Mouse (Mus musculus): ENCODE measurements around the gene Stk24. TPM values are rescaled to one million over a fixed set of nuclear protein-coding genes. Genes with fewer than 3 reads are reported as not detected.
A peak's percentile ranks its signal among the peaks of the same experiment; 100 is the strongest.

Gene Stk24
- polyA plus RNA-seq, 1 experiment from 2014 or later: 15.2 TPM

DNA sequence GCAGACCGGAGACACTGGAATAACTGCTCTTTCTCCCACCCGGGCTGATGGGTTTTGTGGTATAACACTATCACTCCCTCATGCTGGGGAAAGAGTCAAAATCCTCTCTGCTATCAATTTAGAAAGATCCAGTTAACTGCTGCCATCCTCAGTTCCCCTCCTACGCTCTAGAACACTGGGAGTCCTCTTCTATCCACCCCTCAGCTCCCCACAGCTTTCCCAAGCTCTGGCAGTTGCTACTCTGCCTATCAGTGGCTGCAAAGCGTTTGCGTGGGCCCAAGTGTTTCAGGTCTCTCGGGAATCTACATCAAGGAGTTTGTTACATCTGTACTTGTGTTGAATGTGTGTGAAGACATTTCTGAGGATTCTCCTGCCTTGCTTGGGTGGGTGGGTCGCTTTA is 57.2 kb downstream of the Stk24 start:
- Histone ChIP-seq H3K4me2 (no peak overlapping the region), H3K36me3 (no peaks in the 10 kb centered on the region), H3K27me3 (replicated peaks) (no peaks in the 10 kb centered on the region), H3K4me1 (peaks cover 15% of the 10 kb centered on the region), H3K4me3 (replicated peaks) (no peak overlapping the region), H3K9me3 (replicated peaks) (no peaks in the 10 kb centered on the region), H3K9ac (replicated peaks) (no peak overlapping the region), H3K27ac (replicated peaks) (no peak overlapping the region)
- ATAC-seq (ENCODE audit: low FRiP score): no peak
- WGBS: 89% methylated on average over 7 of the region's 7 CpGs

DNA sequence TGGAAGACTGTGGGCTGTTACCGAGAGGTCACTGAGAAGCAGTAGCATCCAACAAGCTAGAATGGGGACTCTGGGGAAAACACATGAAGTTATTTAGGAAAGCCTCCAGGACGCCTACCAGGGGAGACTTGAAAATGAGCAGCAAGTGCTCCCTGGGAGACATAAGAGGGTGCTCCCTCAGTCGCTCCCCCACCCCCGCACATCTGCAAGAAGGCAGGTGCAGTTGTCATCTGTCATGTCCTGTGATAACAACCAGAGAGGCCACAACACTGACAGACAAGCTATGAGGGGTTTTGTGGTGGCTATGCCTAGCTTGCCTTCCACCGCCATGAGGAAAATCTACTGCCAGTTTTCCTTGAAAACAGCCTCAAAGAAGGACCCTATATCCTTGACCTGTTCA is 57.7 kb downstream of the Stk24 start:
- no peak overlapping the region for H3K9ac ChIP-seq (replicated peaks)
- WGBS: 88% methylated on average over 5 of the region's 5 CpGs
- no peak for ATAC-seq (ENCODE audit: low FRiP score)
- H3K36me3 ChIP-seq: no peaks in the 10 kb centered on the region
- H3K27ac ChIP-seq (replicated peaks): no peak overlapping the region
- no peaks in the 10 kb centered on the region for H3K9me3 ChIP-seq (replicated peaks)
- no peaks in the 10 kb centered on the region for H3K27me3 ChIP-seq (replicated peaks)
- H3K4me2 ChIP-seq: no peak overlapping the region
- no peak overlapping the region for H3K4me3 ChIP-seq (replicated peaks)
- H3K4me1 ChIP-seq: peaks cover 13% of the 10 kb centered on the region

DNA sequence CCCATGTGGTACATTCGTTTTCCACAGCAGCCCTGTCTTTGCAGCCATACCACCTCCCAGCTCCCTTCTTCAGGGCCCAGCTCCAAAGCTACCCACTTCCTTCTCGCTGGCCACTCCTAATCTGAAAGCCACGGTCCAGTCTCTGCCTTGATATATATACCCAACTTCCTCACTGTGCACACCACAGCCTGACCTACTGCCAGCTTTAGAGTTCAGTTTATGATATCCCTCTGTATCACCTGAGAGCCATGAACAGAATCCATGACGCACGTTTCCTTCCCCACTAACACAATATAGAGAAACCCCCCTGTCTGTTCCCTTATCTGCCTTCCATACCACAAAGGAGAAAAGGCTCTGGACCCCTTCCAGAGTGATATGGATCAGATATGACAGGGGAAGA is 61.4 kb downstream of the Stk24 start:
- no peak overlapping the region for H3K9ac ChIP-seq (replicated peaks)
- ATAC-seq (ENCODE audit: low FRiP score): no peak
- no peak overlapping the region for H3K4me3 ChIP-seq (replicated peaks)
- H3K27me3 ChIP-seq (replicated peaks): no peaks in the 10 kb centered on the region
- no peak overlapping the region for H3K27ac ChIP-seq (replicated peaks)
- H3K36me3 ChIP-seq: no peaks in the 10 kb centered on the region
- WGBS: 84% methylated on average over 5 of the region's 5 CpGs
- H3K4me1 ChIP-seq: peaks cover 33% of the 10 kb centered on the region
- H3K4me2 ChIP-seq: no peak overlapping the region
- H3K9me3 ChIP-seq (replicated peaks): no peaks in the 10 kb centered on the region

DNA sequence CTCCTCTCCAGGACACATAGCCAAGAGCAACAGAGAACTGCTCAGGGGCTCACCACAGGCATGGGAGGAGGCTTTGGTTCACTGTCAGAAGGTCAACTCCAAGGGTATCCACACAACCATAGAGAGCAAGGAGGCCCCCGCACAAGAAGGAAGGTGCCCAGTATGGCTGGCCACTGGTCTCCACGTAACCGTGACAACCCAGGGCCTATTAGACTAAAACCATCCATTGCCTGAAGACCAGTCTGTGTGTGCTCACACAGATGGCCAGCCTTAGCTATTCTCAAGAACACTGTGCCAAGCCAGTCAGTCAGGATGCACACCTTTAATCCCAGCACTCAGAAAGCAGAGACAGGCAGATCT is 62.5 kb downstream of the Stk24 start:
- Histone ChIP-seq H3K27me3 (replicated peaks) (no peaks in the 10 kb centered on the region), H3K36me3 (no peaks in the 10 kb centered on the region), H3K9me3 (replicated peaks) (no peaks in the 10 kb centered on the region), H3K4me3 (replicated peaks) (no peak overlapping the region), H3K27ac (replicated peaks) (0 out of 2 replicates have a peak overlapping the region, but pooled peaks have one; percentile 8), H3K9ac (replicated peaks) (no peak overlapping the region), H3K4me2 (0 out of 2 replicates have a peak overlapping the region, but pooled peaks have one; percentile 1), H3K4me1 (peaks cover 33% of the 10 kb centered on the region)
- 83% methylated on average over 3 of the region's 3 CpGs for WGBS
- ATAC-seq (ENCODE audit: low FRiP score): no peak; the same call in 1 of the 2 replicates

DNA sequence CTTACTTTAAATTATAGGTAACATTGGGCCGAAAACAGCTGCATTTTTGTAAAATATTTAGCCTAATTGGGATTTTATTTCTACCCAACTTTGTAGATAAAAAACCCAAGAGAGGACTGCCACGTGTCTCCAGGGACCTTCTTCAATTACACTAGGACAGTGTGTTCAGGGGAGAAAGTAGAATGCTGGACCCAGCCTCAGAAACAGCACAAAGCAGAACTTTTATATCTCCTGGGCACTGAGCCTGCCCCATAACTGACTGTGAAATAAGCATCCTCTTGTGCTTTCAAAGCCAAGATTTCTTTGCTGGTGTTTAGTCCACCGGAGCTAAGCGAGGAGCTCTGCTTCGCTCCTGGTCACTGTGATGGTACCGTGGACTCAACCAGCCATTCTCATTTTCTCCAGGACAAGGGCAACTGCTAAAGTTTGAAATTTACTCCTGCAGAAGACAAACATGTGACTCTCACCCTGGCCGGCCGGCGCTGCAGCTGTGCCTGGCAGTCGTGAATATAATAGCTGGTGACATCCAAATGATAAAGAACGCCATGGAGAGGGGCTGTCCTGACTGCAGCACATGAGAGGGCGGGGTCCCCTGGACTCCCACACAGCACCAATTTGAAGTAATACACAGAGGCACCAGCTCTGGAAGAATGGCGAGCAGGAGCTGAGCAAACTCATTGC is 63.0 kb downstream of the Stk24 start:
- no peaks in the 10 kb centered on the region for H3K36me3 ChIP-seq
- peak; percentile 38; the same call in 1 of the 2 replicates for ATAC-seq (ENCODE audit: low FRiP score)
- 0 out of 2 replicates have a peak overlapping the region, but pooled peaks have one; percentile 1 for H3K4me2 ChIP-seq
- H3K9ac ChIP-seq (replicated peaks): no peak overlapping the region
- WGBS: 37% methylated on average over 13 of the region's 13 CpGs
- peaks cover 31% of the 10 kb centered on the region for H3K4me1 ChIP-seq
- no peaks in the 10 kb centered on the region for H3K27me3 ChIP-seq (replicated peaks)
- H3K9me3 ChIP-seq (replicated peaks): no peaks in the 10 kb centered on the region
- no peak overlapping the region for H3K4me3 ChIP-seq (replicated peaks)
- 0 out of 2 replicates have a peak overlapping the region, but pooled peaks have one; percentile 8 for H3K27ac ChIP-seq (replicated peaks)

DNA sequence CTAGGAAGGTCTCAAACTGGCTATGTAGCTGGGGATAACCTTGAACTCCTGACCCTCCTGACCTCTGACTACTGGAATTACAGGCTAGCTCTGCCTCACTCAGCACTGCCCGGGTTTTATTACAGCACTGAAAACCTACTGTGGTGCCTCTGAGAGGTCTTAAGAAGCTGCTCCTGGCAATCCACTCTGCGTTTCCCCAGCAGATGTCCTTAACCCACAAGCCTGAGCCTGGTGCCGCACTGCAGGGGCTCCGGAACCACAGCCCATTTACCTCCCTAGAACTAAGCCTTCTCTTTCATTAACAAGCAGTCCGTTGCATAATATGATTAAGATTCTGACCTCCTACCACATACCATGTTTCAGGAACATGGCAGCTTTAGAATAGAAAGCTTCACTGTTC is 63.7 kb downstream of the Stk24 start:
- ATAC-seq (ENCODE audit: low FRiP score): no peak
- 36% methylated on average over 5 of the region's 5 CpGs for WGBS
- peaks cover 31% of the 10 kb centered on the region for H3K4me1 ChIP-seq

DNA sequence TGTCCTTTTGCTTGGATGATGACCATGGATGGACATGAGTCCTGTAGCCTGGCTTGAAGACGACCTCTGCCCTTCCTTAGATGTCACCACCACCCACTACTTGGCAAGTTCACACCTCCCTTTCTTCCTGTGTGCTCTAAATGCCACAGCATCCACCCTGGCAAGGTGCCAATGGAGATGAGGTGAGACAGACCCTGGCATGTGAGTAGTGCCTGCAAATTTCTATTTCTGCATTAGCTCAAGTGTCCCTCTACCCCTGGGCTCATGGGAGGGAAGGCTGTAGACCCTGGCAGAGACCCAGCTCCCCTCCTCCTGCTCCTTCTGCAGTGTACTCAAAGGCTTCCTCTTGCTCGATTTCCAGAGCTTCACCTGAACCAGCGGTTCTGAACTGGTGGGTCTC is 64.9 kb downstream of the Stk24 start:
- Histone ChIP-seq H3K27me3 (replicated peaks) (no peaks in the 10 kb centered on the region), H3K36me3 (no peaks in the 10 kb centered on the region), H3K9ac (replicated peaks) (no peak overlapping the region), H3K4me2 (no peak overlapping the region), H3K4me1 (peaks cover 31% of the 10 kb centered on the region), H3K4me3 (replicated peaks) (no peak overlapping the region), H3K27ac (replicated peaks) (no peak overlapping the region), H3K9me3 (replicated peaks) (no peaks in the 10 kb centered on the region)
- 79% methylated on average over 3 of the region's 3 CpGs for WGBS
- ATAC-seq (ENCODE audit: low FRiP score): no peak

More for the DNA sequence above, 63.7 kb downstream of the Stk24 start:
- Histone ChIP-seq H3K9me3 (replicated peaks) (no peaks in the 10 kb centered on the region), H3K36me3 (no peaks in the 10 kb centered on the region), H3K9ac (replicated peaks) (no peak overlapping the region), H3K27me3 (replicated peaks) (no peaks in the 10 kb centered on the region), H3K4me2 (no peak overlapping the region), H3K27ac (replicated peaks) (no peak overlapping the region), H3K4me3 (replicated peaks) (no peak overlapping the region)

DNA sequence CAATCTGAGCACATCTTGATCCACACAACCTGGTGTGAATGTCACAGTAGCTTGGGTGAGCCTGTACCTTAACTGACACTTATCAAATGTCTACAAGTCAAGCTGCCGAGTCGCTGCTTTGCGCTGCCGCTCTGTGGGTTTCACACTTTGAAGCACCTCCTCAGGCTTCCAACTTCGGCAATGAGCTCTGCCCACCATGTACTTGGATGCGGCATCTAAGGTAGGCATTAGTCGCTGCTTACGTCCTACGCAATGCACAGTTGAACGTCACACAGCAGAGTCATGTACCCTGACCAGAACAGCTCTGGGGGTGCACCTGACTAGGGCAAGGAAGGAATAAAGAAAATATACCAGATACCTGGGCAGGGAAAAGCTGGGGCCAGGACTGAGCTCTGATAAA is 66.5 kb downstream of the Stk24 start:
- WGBS: 95% methylated on average over 10 of the region's 10 CpGs
- no peak overlapping the region for H3K27ac ChIP-seq (replicated peaks)
- H3K36me3 ChIP-seq: no peaks in the 10 kb centered on the region
- no peak for ATAC-seq (ENCODE audit: low FRiP score)
- no peaks in the 10 kb centered on the region for H3K9me3 ChIP-seq (replicated peaks)
- H3K4me2 ChIP-seq: no peak overlapping the region
- no peak overlapping the region for H3K9ac ChIP-seq (replicated peaks)
- H3K27me3 ChIP-seq (replicated peaks): no peaks in the 10 kb centered on the region
- no peak overlapping the region for H3K4me3 ChIP-seq (replicated peaks)
- peaks cover 31% of the 10 kb centered on the region for H3K4me1 ChIP-seq

DNA sequence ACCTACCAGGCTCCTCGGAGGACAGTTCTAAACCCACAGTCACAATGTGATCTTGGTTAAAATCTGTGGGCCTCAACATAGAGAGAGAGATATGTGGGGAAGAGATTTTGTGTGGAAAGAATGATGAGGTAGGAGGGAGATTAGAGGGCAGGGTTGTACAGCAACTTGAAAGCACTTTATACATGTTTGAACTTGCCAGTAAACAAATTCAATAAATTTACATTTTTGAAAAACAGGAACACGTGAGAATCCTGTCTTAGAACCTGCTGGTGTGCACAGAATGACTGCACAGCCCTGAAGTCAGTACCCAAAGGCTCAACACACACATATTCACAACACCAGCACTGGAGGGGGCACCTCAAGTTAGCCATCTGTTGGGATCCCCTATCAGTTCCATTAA is 68.7 kb downstream of the Stk24 start:
- H3K4me2 ChIP-seq: no peak overlapping the region
- H3K27ac ChIP-seq (replicated peaks): no peak overlapping the region
- H3K9ac ChIP-seq (replicated peaks): no peak overlapping the region
- ATAC-seq (ENCODE audit: low FRiP score): no peak
- H3K9me3 ChIP-seq (replicated peaks): no peaks in the 10 kb centered on the region
- H3K27me3 ChIP-seq (replicated peaks): no peaks in the 10 kb centered on the region
- H3K4me3 ChIP-seq (replicated peaks): no peak overlapping the region
- H3K36me3 ChIP-seq: no peaks in the 10 kb centered on the region
- WGBS: 89% methylated on average over 2 of the region's 2 CpGs
- peaks cover 18% of the 10 kb centered on the region for H3K4me1 ChIP-seq

DNA sequence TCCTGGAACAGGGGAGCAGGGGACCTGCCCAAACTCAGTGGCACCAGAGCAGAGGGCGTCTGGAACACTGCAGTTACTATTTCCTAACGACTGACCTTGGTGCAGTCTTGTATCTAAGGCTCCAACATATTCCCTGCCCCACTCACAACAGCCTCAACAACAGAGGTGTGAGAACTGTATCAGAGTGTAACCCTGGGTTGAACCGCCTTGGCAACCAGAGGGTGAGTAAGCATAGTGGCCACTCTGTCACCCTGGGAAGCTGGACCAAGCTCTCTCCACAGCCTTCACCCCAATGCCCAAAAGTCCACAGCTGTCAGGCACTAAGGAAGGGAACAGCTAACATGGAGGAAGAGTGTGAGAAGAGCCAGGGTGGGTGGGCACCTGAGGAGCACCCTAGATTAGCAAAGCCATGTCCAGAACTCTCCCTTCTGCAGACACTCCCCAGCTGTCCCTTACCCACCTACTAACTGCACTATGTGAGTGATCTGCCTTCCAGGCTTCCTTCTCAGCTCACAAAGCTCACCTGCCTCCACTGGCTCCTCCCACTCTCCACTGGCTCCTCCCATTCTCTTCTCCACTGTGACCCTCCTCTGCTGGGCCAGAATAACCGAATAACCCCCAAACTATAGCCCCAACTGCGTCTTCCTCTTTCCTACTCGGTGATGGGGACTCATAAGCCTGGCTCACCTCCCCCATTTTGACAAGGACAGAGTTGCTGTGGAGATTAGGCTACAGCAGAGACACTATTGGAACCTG is 69.3 kb downstream of the Stk24 start:
- WGBS: 85% methylated on average over 6 of the region's 6 CpGs
- Histone ChIP-seq H3K4me3 (replicated peaks) (no peak overlapping the region), H3K27ac (replicated peaks) (no peak overlapping the region), H3K4me2 (no peak overlapping the region), H3K36me3 (no peaks in the 10 kb centered on the region), H3K4me1 (peaks cover 12% of the 10 kb centered on the region), H3K9ac (replicated peaks) (no peak overlapping the region), H3K9me3 (replicated peaks) (no peaks in the 10 kb centered on the region), H3K27me3 (replicated peaks) (no peaks in the 10 kb centered on the region)
- ATAC-seq (ENCODE audit: low FRiP score): no peak

DNA sequence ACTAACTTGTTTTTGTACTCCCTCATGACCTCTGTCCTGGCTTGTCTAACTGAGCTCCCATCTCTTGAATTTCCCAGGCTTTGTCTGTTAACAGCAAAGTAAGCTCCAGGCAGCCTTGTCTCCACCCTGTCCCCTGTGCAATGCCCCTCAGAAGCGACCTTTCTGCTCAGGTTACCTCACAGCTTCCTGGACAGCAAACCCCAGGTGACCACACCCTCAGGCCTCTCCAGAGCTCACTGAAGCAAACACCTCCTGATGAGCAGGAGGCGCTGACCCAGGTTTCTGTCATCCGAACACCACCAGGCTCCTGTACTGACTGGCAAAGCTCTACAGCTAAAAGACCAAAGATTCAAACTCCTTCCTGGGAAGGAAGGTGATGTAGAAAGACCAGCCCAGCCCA is 69.9 kb downstream of the Stk24 start:
- 85% methylated on average over 3 of the region's 3 CpGs for WGBS
- Histone ChIP-seq H3K9me3 (replicated peaks) (no peaks in the 10 kb centered on the region), H3K4me3 (replicated peaks) (no peak overlapping the region), H3K4me1 (peaks cover 6% of the 10 kb centered on the region), H3K9ac (replicated peaks) (no peak overlapping the region), H3K27ac (replicated peaks) (no peak overlapping the region), H3K27me3 (replicated peaks) (no peaks in the 10 kb centered on the region), H3K36me3 (no peaks in the 10 kb centered on the region), H3K4me2 (no peak overlapping the region)
- ATAC-seq (ENCODE audit: low FRiP score): no peak
